Mouse (Mus musculus) lung, adult 2 months (tissue): ENCODE results near the gene D330020A13Rik.

Source experiments
- CTCF ChIP-seq: fragments of 200-500 bp; IDR thresholded peaks from 2 replicates; pipeline ENCODE4 v1.5.1; 2011; ENCODE audit warnings: mild to moderate bottlenecking, low read length, control low read depth; ENCODE audit not compliant: insufficient read depth
- POLR2A ChIP-seq: fragments of 200-500 bp; IDR thresholded peaks from 2 replicates; pipeline ENCODE4 v1.6.1; 2011; ENCODE audit warnings: low read depth, mild to moderate bottlenecking, control low read depth, low read length, borderline replicate concordance; ENCODE audit errors: extremely low read depth

DNA sequence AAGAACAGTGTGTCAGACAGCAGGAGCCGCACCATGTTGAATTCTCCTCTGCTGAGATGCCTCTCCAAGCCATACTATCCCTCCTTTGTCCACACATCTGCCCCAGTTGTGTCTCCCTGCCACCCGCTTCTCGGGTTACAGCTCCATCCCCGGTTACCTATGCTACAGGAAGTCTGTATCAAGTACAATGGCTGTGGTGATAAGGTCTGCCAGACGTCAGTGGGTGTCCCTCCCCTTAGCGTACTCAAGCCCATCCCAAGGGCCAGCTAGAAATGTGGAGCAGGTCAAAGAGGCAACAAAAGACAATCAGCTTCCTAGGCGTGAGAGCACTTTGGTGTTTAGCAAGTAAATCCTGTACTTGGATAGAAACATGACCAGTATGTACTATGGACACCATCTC lies 5.6 kb upstream of the D330020A13Rik start:
- TF ChIP-seq POLR2A: no peak
- no peak for TF ChIP-seq CTCF
